Mouse (Mus musculus): ENCODE results near the gene Cic.

- TF ChIP-seq POLR2A (IDR thresholded peaks at IDR 0.05; ENCODE audit: borderline replicate concordance, extremely low read depth, low read depth, low read length) (no peak), CTCF (IDR thresholded peaks at IDR 0.05; ENCODE audit: insufficient read depth, low read length) (no peak)
Measured at GRCm38 (mm10) chr7:25286989-25287388, 19.5 kb downstream of the Cic start.

Data from lung, adult 2 months (tissue).